In genomic region chr2:150638370-150638733, GRCm38 (mm10) we compare ENCODE assay signal across 19 mouse cellular contexts. TPM values are rescaled to one million over a fixed set of nuclear protein-coding genes. Genes with fewer than 3 reads are reported as not detected.
DNase-seq lines count a peak whose midpoint lies in the region; ATAC-seq and TF ChIP-seq lines count a peak whose summit lies in the region.
"Had no signal": no experiment of that assay in that cellular context is flagged by ENCODE, and none has a peak within 500 bp of the region (broad histone marks: within the 10 kb centered on the region; RNA-seq: fewer than 3 reads in every experiment).

No protein-coding gene starts in this region.

- H3K27me3 ChIP-seq in forebrain, embryonic 12.5 days: no peaks in the 10 kb centered on the region
- H3K27me3 ChIP-seq in midbrain, embryonic 15.5 days (replicated peaks): no peaks in the 10 kb centered on the region
- H3K27me3 ChIP-seq: CH12.LX; embryonic facial prominence, embryonic 15.5 days; limb, embryonic 13.5 days had no signal

- no peak overlapping the region for H3K9ac ChIP-seq in ES-E14 (ENCODE audit: insufficient read depth, low read depth, low read length, poor library complexity, severe bottlenecking)
- H3K9ac ChIP-seq in forebrain, embryonic 12.5 days: no peak overlapping the region
- no peak overlapping the region for H3K9ac ChIP-seq in midbrain, embryonic 15.5 days
- H3K9ac ChIP-seq: embryonic facial prominence, embryonic 15.5 days; limb, embryonic 13.5 days had no signal

- H3K4me1 ChIP-seq in ES-E14 (ENCODE audit: control insufficient read depth in 2 of 2, insufficient read depth in 2 of 2, low read length in 2 of 2, poor library complexity in 1 of 2): peaks cover 10 to 15% of the 10 kb centered on the region in 2 experiments; a peak in 3 of 4 replicates
- peaks cover 30% of the 10 kb centered on the region for H3K4me1 ChIP-seq in forebrain, embryonic 12.5 days
- peaks cover 5% of the 10 kb centered on the region for H3K4me1 ChIP-seq in midbrain, embryonic 15.5 days
- H3K4me1 ChIP-seq: embryonic facial prominence, embryonic 15.5 days; limb, embryonic 13.5 days had no signal

- WGBS in forebrain, embryonic 12.5 days: 20% methylated on average over 2 of the region's 2 CpGs
- WGBS in midbrain, embryonic 15.5 days: 27% methylated on average over 2 of the region's 2 CpGs

- H3K36me3 ChIP-seq in ES-E14 (ENCODE audit: control insufficient read depth, insufficient read depth, low read length, poor library complexity, severe bottlenecking): no peaks in the 10 kb centered on the region; the same call in 1 of the 2 replicates
- H3K36me3 ChIP-seq in forebrain, embryonic 12.5 days (replicated peaks): peaks cover 62% of the 10 kb centered on the region
- 0 out of 2 replicates have a peak, but pooled peaks cover 3% of the 10 kb centered on the region for H3K36me3 ChIP-seq in midbrain, embryonic 15.5 days (replicated peaks)
- H3K36me3 ChIP-seq: embryonic facial prominence, embryonic 15.5 days; limb, embryonic 13.5 days had no signal

- H3K4me2 ChIP-seq in forebrain, embryonic 12.5 days: no peak overlapping the region
- H3K4me2 ChIP-seq in midbrain, embryonic 15.5 days: no peak overlapping the region
- H3K4me2 ChIP-seq: embryonic facial prominence, embryonic 15.5 days; limb, embryonic 13.5 days had no signal

- in situ Hi-C loops in ES-E14 (cut with MboI; ENCODE audit: low sequenced_read_pairs in 2 of 2, unreplicated experiment in 2 of 2): no loop called here

- H3K4me3 ChIP-seq in ES-E14 (ENCODE audit: insufficient read depth in 1 of 2, low read depth in 1 of 2, low read length in 2 of 2, poor library complexity in 1 of 2, severe bottlenecking in 1 of 2): 0 out of 4 replicates have a peak overlapping the region, but pooled peaks of 1 of the 2 experiments have one; percentile 3
- no peak overlapping the region for H3K4me3 ChIP-seq in forebrain, embryonic 12.5 days (replicated peaks)
- no peak overlapping the region for H3K4me3 ChIP-seq in midbrain, embryonic 15.5 days
- H3K4me3 ChIP-seq: embryonic facial prominence, embryonic 15.5 days; gastrocnemius, adult 2 months; limb, embryonic 13.5 days had no signal

- H3K27ac ChIP-seq in ES-E14 (ENCODE audit: insufficient read depth, low read depth, low read length, poor library complexity, severe bottlenecking): peak overlapping the region; percentile 16; the same call in 1 of the 2 replicates
- H3K27ac ChIP-seq in forebrain, embryonic 12.5 days: peak overlapping the region; percentile 73
- no peak overlapping the region for H3K27ac ChIP-seq in midbrain, embryonic 15.5 days
- H3K27ac ChIP-seq: embryonic facial prominence, embryonic 15.5 days; gastrocnemius, adult 2 months; limb, embryonic 13.5 days had no signal

- H3K9me3 ChIP-seq in ES-E14 (ENCODE audit: control insufficient read depth, insufficient read depth, low read depth, low read length): no peaks in the 10 kb centered on the region
- H3K9me3 ChIP-seq in forebrain, embryonic 12.5 days: no peaks in the 10 kb centered on the region
- no peaks in the 10 kb centered on the region for H3K9me3 ChIP-seq in midbrain, embryonic 15.5 days
- H3K9me3 ChIP-seq: embryonic facial prominence, embryonic 15.5 days had no signal

- ATAC-seq in forebrain, embryonic 12.5 days (ENCODE audit: low FRiP score): no peak; the same call in 1 of the 2 replicates
- 0 out of 2 replicates have a peak, but pooled peaks have one; percentile 20 for ATAC-seq in midbrain, embryonic 15.5 days (replicated peaks)
- ATAC-seq: activated CD4-positive, CD25-positive, alpha-beta regulatory T cell, adult 4 months had no signal

- DNase-seq in ES-E14 (ENCODE audit: low read depth, low spot score) (no peak), liver (peak; percentile 39)
- DNase-seq in kidney, adult 11 months: no peak
- no peak for DNase-seq in urinary bladder, adult 18-20 months (ENCODE audit: low spot score in 2 of 2)
- DNase-seq in cerebellum, adult 11-12 months: no peak
- DNase-seq: cerebellum, postnatal 25 days; gastrocnemius, adult 2 months; kidney, adult 2 months; layer of hippocampus, adult 9-11 months had no signal

TF ChIP-seq in ES-E14, 5 proteins besides CTCF, POLR2A, EP300 and RAD21:
- TF ChIP-seq ZC3H11A (IDR thresholded peaks at IDR 0.05; ENCODE audit: borderline replicate concordance, low read depth, low read length) (no peak), HCFC1 (IDR thresholded peaks at IDR 0.05; ENCODE audit: borderline replicate concordance, insufficient read depth, low read length) (no peak), MAFK (IDR thresholded peaks at IDR 0.05; ENCODE audit: insufficient read depth, low read depth, low read length) (no peak)
TF ChIP-seq in ES-E14: peak in this region for 0.

RNA-seq across cellular contexts. Expression of gene Acss1, which starts 29.9 kb away (rescaled TPM):
- 3.2 and 4.0 TPM in 2 replicates for total RNA-seq in ES-E14 (2012; rRNA removed)
- polyA plus RNA-seq in forebrain, embryonic 12.5 days (2016; fragmentation: Nextera tagmentation; extraction: Ambion mirVana): 43.4 and 54.8 TPM in 2 replicates
- 16.7 and 20.9 TPM in 2 replicates for polyA plus RNA-seq in midbrain, embryonic 15.5 days (2015; fragmentation: Nextera tagmentation; extraction: Ambion mirVana)

RNA-seq across cellular contexts. Expression of gene Apmap, which starts 30.0 kb away (rescaled TPM):
- 35.0 and 44.0 TPM in 2 replicates for total RNA-seq in ES-E14 (2012; rRNA removed)
- 35.7 and 36.4 TPM in 2 replicates for polyA plus RNA-seq in forebrain, embryonic 12.5 days (2016; fragmentation: Nextera tagmentation; extraction: Ambion mirVana)
- polyA plus RNA-seq in midbrain, embryonic 15.5 days (2015; fragmentation: Nextera tagmentation; extraction: Ambion mirVana): 39.5 and 42.1 TPM in 2 replicates

RNA-seq across cellular contexts. Expression of gene Vsx1, which starts 50.8 kb away (rescaled TPM):
- total RNA-seq in ES-E14 (2012; rRNA removed): 0.13 TPM in 1 of 2 replicates, not detected in the other
- 0.06 and 0.11 TPM in 2 replicates for polyA plus RNA-seq in forebrain, embryonic 12.5 days (2016; fragmentation: Nextera tagmentation; extraction: Ambion mirVana)
- polyA plus RNA-seq in midbrain, embryonic 15.5 days (2015; fragmentation: Nextera tagmentation; extraction: Ambion mirVana): 0.04 and 0.06 TPM in 2 replicates
- total RNA-seq: CH12.LX; gastrocnemius, adult 2 months; megakaryocyte, adult 5-6 weeks had no signal
- polyA plus RNA-seq: activated CD4-positive, CD25-positive, alpha-beta regulatory T cell, adult 4 months; heart, embryonic 16.5 days; kidney, adult 2 months; small intestine, adult 2 months; testis, adult 2 months had no signal
